9 mouse cellular contexts compared by ENCODE assay signal in the genomic region with DNA sequence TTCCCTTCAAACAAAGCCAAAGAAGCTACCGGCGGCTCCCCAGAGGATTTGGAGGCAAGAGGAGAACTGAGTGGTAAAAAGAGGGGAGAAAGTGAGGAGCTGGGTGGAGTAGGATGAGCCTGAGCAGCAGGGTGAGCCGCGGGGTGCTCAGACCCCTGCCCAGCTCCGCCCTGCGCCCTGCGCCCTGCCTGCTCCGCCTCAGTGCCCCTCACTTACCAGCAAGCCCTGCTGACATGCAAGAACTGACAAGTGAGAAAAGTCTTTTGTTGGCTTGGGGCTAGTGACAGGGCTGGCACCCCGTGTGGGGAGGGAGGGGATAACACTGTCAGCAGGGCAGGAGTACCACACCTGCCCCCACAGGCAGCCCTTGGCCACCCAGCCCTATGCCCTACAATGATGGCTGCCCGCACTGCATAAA.
DNase-seq lines count a peak whose midpoint lies in the region; ATAC-seq and TF ChIP-seq lines count a peak whose summit lies in the region.
"Had no signal": no experiment of that assay in that cellular context is flagged by ENCODE, and none has a peak within 500 bp of the region (broad histone marks: within the 10 kb centered on the region; RNA-seq: fewer than 3 reads in every experiment).

No protein-coding gene starts in this region.

- no peaks in the 10 kb centered on the region for H3K9me3 ChIP-seq in kidney, embryonic 15.5 days (replicated peaks)
- no peaks in the 10 kb centered on the region for H3K9me3 ChIP-seq in embryonic facial prominence, embryonic 12.5 days
- H3K9me3 ChIP-seq in liver, embryonic 13.5 days (replicated peaks) = no peaks in the 10 kb centered on the region
- H3K9me3 ChIP-seq in stomach, postnatal 0 days (ENCODE audit: control insufficient read depth, low read length) = no peaks in the 10 kb centered on the region
- H3K9me3 ChIP-seq: G1E had no signal

- peak overlapping the region; percentile 45; the same call in 1 of the 2 replicates for H3K9ac ChIP-seq in kidney, embryonic 15.5 days
- H3K9ac ChIP-seq in embryonic facial prominence, embryonic 12.5 days = peak overlapping the region; percentile 45
- H3K9ac ChIP-seq in liver, embryonic 13.5 days = no peak overlapping the region
- H3K9ac ChIP-seq in stomach, postnatal 0 days (ENCODE audit: low read length) = peak overlapping the region; percentile 45

- H3K4me1 ChIP-seq in kidney, embryonic 15.5 days = peaks cover 12% of the 10 kb centered on the region
- H3K4me1 ChIP-seq in embryonic facial prominence, embryonic 12.5 days = peaks cover 8% of the 10 kb centered on the region; the same call in 1 of the 2 replicates
- H3K4me1 ChIP-seq in liver, embryonic 13.5 days (replicated peaks) = 0 out of 2 replicates have a peak, but pooled peaks cover 6% of the 10 kb centered on the region
- peaks cover 5% of the 10 kb centered on the region; the same call in 1 of the 2 replicates for H3K4me1 ChIP-seq in stomach, postnatal 0 days (replicated peaks; ENCODE audit: control insufficient read depth, insufficient read depth)

- DNase-seq in kidney, adult 11 months = no peak
- peak; percentile 25 for DNase-seq in R1 (ENCODE audit: low read depth, low spot score)
- DNase-seq in heart, postnatal 36 days = peak; percentile 32 to 47
- DNase-seq in liver, embryonic 13.5 days = no peak
- DNase-seq in stomach, postnatal 0 days (ENCODE audit: low spot score) = peak; percentile 78
- DNase-seq in left cerebral cortex, postnatal 36 days (ENCODE audit: low spot score in 2 of 2) = no peak

- WGBS in kidney, embryonic 15.5 days = under 1% methylated on average over 10 of the region's 10 CpGs
- WGBS in embryonic facial prominence, embryonic 12.5 days = 0% methylated on average over 10 of the region's 10 CpGs
- 3% methylated on average over 10 of the region's 10 CpGs for WGBS in liver, embryonic 13.5 days (ENCODE audit: insufficient replicate concordance)
- WGBS in stomach, postnatal 0 days = 3% methylated on average over 10 of the region's 10 CpGs

- peaks cover 18% of the 10 kb centered on the region for H3K27me3 ChIP-seq in kidney, embryonic 15.5 days
- H3K27me3 ChIP-seq in embryonic facial prominence, embryonic 12.5 days = peaks cover 22% of the 10 kb centered on the region; the same call in 1 of the 2 replicates
- H3K27me3 ChIP-seq in liver, embryonic 13.5 days = peaks cover 26% of the 10 kb centered on the region
- H3K27me3 ChIP-seq in stomach, postnatal 0 days (ENCODE audit: control insufficient read depth, insufficient read depth, low read length) = no peaks in the 10 kb centered on the region

- peak overlapping the region; percentile 46 for H3K4me3 ChIP-seq in kidney, embryonic 15.5 days (replicated peaks)
- H3K4me3 ChIP-seq in embryonic facial prominence, embryonic 12.5 days = peak overlapping the region; percentile 38
- peak overlapping the region; percentile 12; the same call in 1 of the 2 replicates for H3K4me3 ChIP-seq in liver, embryonic 13.5 days (replicated peaks)
- H3K4me3 ChIP-seq in stomach, postnatal 0 days (ENCODE audit: low read depth, low read length) = peak overlapping the region; percentile 39

- peak; percentile 59 for TF ChIP-seq CTCF in stomach, postnatal 0 days (IDR thresholded peaks at IDR 0.05; ENCODE audit: low read depth)

- H3K4me2 ChIP-seq in kidney, embryonic 15.5 days = peak overlapping the region; percentile 86
- H3K4me2 ChIP-seq in embryonic facial prominence, embryonic 12.5 days (replicated peaks) = peak overlapping the region; percentile 72
- H3K4me2 ChIP-seq in liver, embryonic 13.5 days = peak overlapping the region; percentile 34
- H3K4me2 ChIP-seq in stomach, postnatal 0 days (replicated peaks; ENCODE audit: low read depth) = peak overlapping the region; percentile 69

- intact Hi-C loops in heart, postnatal 36 days (cut with DNase I) = loop anchor here (5.0 to 10.0 kb wide), 2 partner anchors 50 to 287 kb away; no protein-coding TSS in a partner anchor
- intact Hi-C loops in left cerebral cortex, postnatal 36 days (cut with DNase I) = no loop called here

- H3K27ac ChIP-seq in kidney, embryonic 15.5 days = no peak overlapping the region
- H3K27ac ChIP-seq in embryonic facial prominence, embryonic 12.5 days = no peak overlapping the region; the same call in 1 of the 2 replicates
- H3K27ac ChIP-seq in liver, embryonic 13.5 days = no peak overlapping the region
- 0 out of 2 replicates have a peak overlapping the region, but pooled peaks have one; percentile 24 for H3K27ac ChIP-seq in stomach, postnatal 0 days (replicated peaks)

- no peaks in the 10 kb centered on the region for H3K36me3 ChIP-seq in kidney, embryonic 15.5 days
- H3K36me3 ChIP-seq in embryonic facial prominence, embryonic 12.5 days = no peaks in the 10 kb centered on the region
- no peaks in the 10 kb centered on the region for H3K36me3 ChIP-seq in liver, embryonic 13.5 days
- no peaks in the 10 kb centered on the region for H3K36me3 ChIP-seq in stomach, postnatal 0 days (ENCODE audit: control insufficient read depth, insufficient read depth, low read length)
- H3K36me3 ChIP-seq: G1E had no signal

- ATAC-seq in kidney, embryonic 15.5 days (replicated peaks; ENCODE audit: low FRiP score) = peak; percentile 95
- ATAC-seq in embryonic facial prominence, embryonic 12.5 days (ENCODE audit: insufficient number of reproducible peaks, insufficient read depth, low FRiP score, low TSS enrichment) = peak; percentile 89
- ATAC-seq in liver, embryonic 13.5 days (ENCODE audit: low read depth) = no peak
- peak; percentile 93 for ATAC-seq in stomach, postnatal 0 days (ENCODE audit: low FRiP score, low TSS enrichment)

- no peak for TF ChIP-seq EP300 in stomach, postnatal 0 days (optimal IDR thresholded peaks at IDR 0.05)

Comparison
In these comparisons a context has a peak if more than half of its experiments do, and no peak if none do; other contexts are left out.
1. H3K4me2 ChIP-seq: peak in every context shown above with its lines; median percentile 86 in kidney, embryonic 15.5 days; 72 in embryonic facial prominence, embryonic 12.5 days; 69 in stomach, postnatal 0 days; 34 in liver, embryonic 13.5 days.
2. DNase-seq: peak in R1 (single experiment), heart, postnatal 36 days (2 of 2) and stomach, postnatal 0 days (single experiment); none in kidney, adult 11 months (single experiment), liver, embryonic 13.5 days (single experiment) and left cerebral cortex, postnatal 36 days (0 of 2).
3. Peak in every context shown above with its lines, with median percentiles within 50 percentile points of each other: H3K4me3 ChIP-seq.